Mouse (Mus musculus) limb, embryonic 12.5 days (tissue): Measurements from ENCODE around the gene Tmem107. TPM values are rescaled to one million over a fixed set of nuclear protein-coding genes. Genes with fewer than 3 reads are reported as not detected.

Source experiments
- ATAC-seq: fragments of 200-750 bp; cut with Nextera tagmentation; 2 replicates; pipeline ENCODE4 v1.8.0; 2017; ENCODE audit warnings: low read depth, moderate TSS enrichment; ENCODE audit not compliant: insufficient number of reproducible peaks, insufficient read depth, low FRiP score, low TSS enrichment
- H3K27ac ChIP-seq: fragments of 300-500 bp; sonication (generic); 2 replicates; pipeline ENCODE4 v1.5.1; 2016; ENCODE audit warnings: mild to moderate bottlenecking, moderate library complexity
- H3K27me3 ChIP-seq: fragments of 300-500 bp; sonication (generic); 2 replicates; pipeline ENCODE4 v1.6.1; 2016; ENCODE audit warnings: mild to moderate bottlenecking, moderate library complexity
- H3K36me3 ChIP-seq: fragments of 300-500 bp; sonication (generic); 2 replicates; pipeline ENCODE4 v1.6.1; 2016; ENCODE audit warnings: mild to moderate bottlenecking, moderate library complexity
- H3K4me1 ChIP-seq: fragments of 300-500 bp; sonication (generic); replicated peaks from 2 replicates; pipeline ENCODE4 v1.6.1; 2016
- H3K4me2 ChIP-seq: fragments of 300-500 bp; sonication (generic); 2 replicates; pipeline ENCODE4 v1.6.1; 2016; ENCODE audit warnings: mild to moderate bottlenecking, moderate library complexity
- H3K4me3 ChIP-seq: fragments of 300-500 bp; sonication (generic); replicated peaks from 2 replicates; pipeline ENCODE4 v1.5.1; 2016; ENCODE audit warnings: mild to moderate bottlenecking
- H3K9ac ChIP-seq: fragments of 300-500 bp; sonication (generic); replicated peaks from 2 replicates; pipeline ENCODE4 v1.6.1; 2016; ENCODE audit warnings: mild to moderate bottlenecking, moderate library complexity
- H3K9me3 ChIP-seq: fragments of 300-500 bp; sonication (generic); 2 replicates; pipeline ENCODE4 v1.6.1; 2016; ENCODE audit warnings: mild to moderate bottlenecking, moderate library complexity
- WGBS: fragments of 180-500 bp; shearing (Covaris S2); methylation state at CpG from one replicate; pipeline ENCODE4 v1.1.7; 2016; 5-methylcytosine and 5-hydroxymethylcytosine counted together
- polyA plus RNA-seq: library from polyadenylated mRNA; unstranded; fragments of >200 nt; fragmentation: Nextera tagmentation; extraction: Ambion mirVana; gene quantifications from 2 replicates; pipeline ENCODE4 v1.2.1, GENCODE M21; 2016

Tmem107 gene
- polyA plus RNA-seq, 1 experiment from 2014 or later = 41.0 TPM

DNA sequence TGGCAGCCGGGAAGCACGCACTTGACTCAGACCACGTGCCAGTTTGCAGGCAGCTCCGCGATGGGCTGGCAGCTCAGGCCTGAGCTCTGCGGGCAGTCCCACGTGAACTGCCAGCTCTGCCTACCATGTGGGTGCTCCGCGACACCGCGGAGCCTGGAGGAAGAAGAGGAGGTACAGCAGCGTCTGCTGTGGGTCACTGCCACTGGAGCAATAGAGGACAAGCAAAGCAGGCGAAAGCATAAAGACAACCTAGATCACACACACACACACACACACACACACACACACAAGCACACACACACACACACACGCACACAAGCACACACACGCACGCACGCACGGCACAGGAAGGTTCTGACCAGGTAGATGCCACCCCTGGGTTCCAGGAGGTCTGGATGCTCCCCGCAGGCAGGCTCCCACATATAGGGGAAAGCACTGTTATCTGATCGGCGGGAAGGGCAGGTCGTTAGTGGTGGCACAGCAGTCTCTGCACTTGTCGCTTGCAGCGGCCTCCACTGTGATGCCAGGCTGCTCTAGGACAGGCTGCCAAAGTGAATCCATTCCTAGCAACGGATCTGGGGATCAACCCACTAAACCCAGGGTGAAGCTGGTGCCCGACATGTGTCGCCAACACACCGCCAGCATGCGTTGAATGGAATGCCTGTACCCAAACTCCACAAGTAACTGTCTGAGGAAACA lies 4.3 kb upstream of the Tmem107 start:
- H3K4me3 ChIP-seq = peak overlapping the region; percentile 45
- no peaks in the 10 kb centered on the region for H3K9me3 ChIP-seq
- H3K27ac ChIP-seq = no peak overlapping the region
- H3K4me1 ChIP-seq = peaks cover 23% of the 10 kb centered on the region
- H3K9ac ChIP-seq = peak overlapping the region; percentile 51
- peak overlapping the region; percentile 93 for H3K4me2 ChIP-seq
- H3K36me3 ChIP-seq = no peaks in the 10 kb centered on the region
- no peak for ATAC-seq
- under 1% methylated on average over 28 of the region's 29 CpGs for WGBS
- peaks cover 7% of the 10 kb centered on the region for H3K27me3 ChIP-seq

DNA sequence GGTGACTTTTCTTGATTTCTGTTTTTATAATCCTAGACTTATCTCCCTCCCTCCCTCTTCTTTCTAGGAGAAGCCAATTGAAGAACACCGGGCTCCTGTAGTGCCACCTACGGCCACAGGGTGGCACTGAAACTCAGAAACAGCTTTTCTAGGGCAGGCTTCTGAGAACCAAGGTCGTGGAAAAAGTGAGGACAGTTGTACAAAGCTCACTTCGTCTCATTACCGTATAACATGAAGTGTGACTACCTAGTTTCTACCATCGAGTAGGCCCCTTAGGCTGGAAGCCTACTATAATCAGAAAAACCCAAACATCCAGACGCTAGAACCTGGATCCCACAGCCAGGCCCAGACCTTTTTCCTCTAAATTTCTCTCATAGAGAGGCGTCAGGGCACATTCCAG lies 3.6 kb upstream of the Tmem107 start:
- Histone ChIP-seq H3K4me1 (peaks cover 21% of the 10 kb centered on the region), H3K27ac (0 out of 2 replicates have a peak overlapping the region, but pooled peaks have one; percentile 47), H3K9ac (no peak overlapping the region), H3K27me3 (peaks cover 4% of the 10 kb centered on the region; the same call in 1 of the 2 replicates), H3K36me3 (no peaks in the 10 kb centered on the region), H3K9me3 (no peaks in the 10 kb centered on the region), H3K4me2 (peak overlapping the region; percentile 93), H3K4me3 (peak overlapping the region; percentile 45)
- no peak for ATAC-seq
- 10% methylated on average over 8 of the region's 8 CpGs for WGBS

DNA sequence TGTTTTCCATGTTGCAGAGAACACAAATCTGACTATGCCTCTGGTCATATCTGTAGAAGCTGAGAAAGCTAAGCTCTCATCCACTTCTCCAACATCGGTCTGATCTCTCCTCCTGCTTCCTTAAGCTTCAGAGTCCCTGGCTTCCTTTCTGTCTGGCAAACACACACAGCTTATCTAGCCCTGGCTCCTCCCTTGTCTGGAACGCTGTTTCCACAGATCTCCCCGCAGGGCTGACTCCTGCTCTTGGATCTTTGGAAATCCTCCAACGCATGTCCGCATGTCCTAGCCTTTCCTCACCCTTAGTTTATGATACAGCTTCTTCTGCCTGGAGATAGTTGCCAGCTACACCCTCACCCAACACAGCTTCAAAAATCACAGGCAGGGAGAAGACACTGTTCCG lies 3.0 kb upstream of the Tmem107 start:
- WGBS = 61% methylated on average over 6 of the region's 6 CpGs
- no peaks in the 10 kb centered on the region for H3K36me3 ChIP-seq
- no peak for ATAC-seq
- H3K4me1 ChIP-seq = peaks cover 27% of the 10 kb centered on the region
- no peaks in the 10 kb centered on the region for H3K9me3 ChIP-seq
- no peak overlapping the region for H3K4me2 ChIP-seq
- H3K27ac ChIP-seq = no peak overlapping the region
- peaks cover 4% of the 10 kb centered on the region; the same call in 1 of the 2 replicates for H3K27me3 ChIP-seq
- H3K4me3 ChIP-seq = no peak overlapping the region
- H3K9ac ChIP-seq = no peak overlapping the region

- peak overlapping the region; percentile 62 for H3K4me3 ChIP-seq
- H3K36me3 ChIP-seq = no peaks in the 10 kb centered on the region
- H3K9me3 ChIP-seq = no peaks in the 10 kb centered on the region
- peaks cover 4% of the 10 kb centered on the region; the same call in 1 of the 2 replicates for H3K27me3 ChIP-seq
- H3K9ac ChIP-seq = peak overlapping the region; percentile 81
- ATAC-seq = no peak
- peak overlapping the region; percentile 94 for H3K27ac ChIP-seq
- peak overlapping the region; percentile 84 for H3K4me2 ChIP-seq
- 1% methylated on average over 13 of the region's 13 CpGs for WGBS
- H3K4me1 ChIP-seq = peaks cover 41% of the 10 kb centered on the region
Measured at GRCm38 (mm10) chr11:69070093-69070492, 513 bp upstream of the Tmem107 start.

GRCm38 (mm10) chr11:69071262-69071661 lies 656 bp downstream of the Tmem107 start:
- Histone ChIP-seq H3K4me1 (peaks cover 36% of the 10 kb centered on the region), H3K4me3 (peak overlapping the region; percentile 62), H3K9ac (peak overlapping the region; percentile 81), H3K36me3 (no peaks in the 10 kb centered on the region), H3K27ac (peak overlapping the region; percentile 94), H3K4me2 (peak overlapping the region; percentile 84), H3K27me3 (peaks cover 2% of the 10 kb centered on the region; the same call in 1 of the 2 replicates), H3K9me3 (no peaks in the 10 kb centered on the region)
- WGBS = 24% methylated on average over 9 of the region's 9 CpGs
- ATAC-seq = no peak

- Histone ChIP-seq H3K4me3 (peak overlapping the region; percentile 21), H3K4me1 (peaks cover 31% of the 10 kb centered on the region), H3K27me3 (no peaks in the 10 kb centered on the region), H3K27ac (no peak overlapping the region), H3K36me3 (no peaks in the 10 kb centered on the region), H3K4me2 (peak overlapping the region; percentile 50), H3K9me3 (no peaks in the 10 kb centered on the region), H3K9ac (no peak overlapping the region)
- WGBS = 87% methylated on average over 11 of the region's 11 CpGs
- no peak for ATAC-seq
Measured at GRCm38 (mm10) chr11:69072234-69072633, 1.6 kb downstream of the Tmem107 start.

DNA sequence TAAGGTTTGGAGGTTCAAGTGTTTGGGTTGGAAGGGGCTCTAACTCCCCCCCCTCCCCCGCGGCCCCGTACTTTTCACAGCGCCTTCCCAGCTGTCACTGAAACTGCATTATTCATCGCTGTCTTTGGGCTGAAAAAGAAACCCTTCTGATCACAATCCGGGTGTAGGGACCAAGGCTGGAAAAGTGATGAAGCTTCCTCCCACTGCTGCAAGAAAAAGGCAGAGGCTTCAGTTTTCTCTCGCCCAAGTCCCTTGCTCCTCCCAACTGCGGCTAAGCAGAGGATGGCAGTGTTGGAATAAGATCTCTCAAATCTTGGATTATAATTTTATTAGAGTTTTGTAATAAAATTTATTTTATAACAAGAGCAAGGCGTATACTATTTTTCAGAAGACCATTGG lies 2.1 kb downstream of the Tmem107 start:
- peaks cover 31% of the 10 kb centered on the region for H3K4me1 ChIP-seq
- 14% methylated on average over 9 of the region's 9 CpGs for WGBS
- H3K4me3 ChIP-seq = peak overlapping the region; percentile 21
- ATAC-seq = no peak
- H3K36me3 ChIP-seq = no peaks in the 10 kb centered on the region
- H3K27me3 ChIP-seq = no peaks in the 10 kb centered on the region
- H3K9ac ChIP-seq = peak overlapping the region; percentile 38; the same call in 1 of the 2 replicates
- H3K4me2 ChIP-seq = peak overlapping the region; percentile 50
- peak overlapping the region; percentile 86 for H3K27ac ChIP-seq
- no peaks in the 10 kb centered on the region for H3K9me3 ChIP-seq

GRCm38 (mm10) chr11:69073065-69073888 lies 2.7 kb downstream of the Tmem107 start:
- H3K4me3 ChIP-seq = peak overlapping the region; percentile 21
- ATAC-seq = peak; percentile 52; the same call in 1 of the 2 replicates
- H3K27me3 ChIP-seq = no peaks in the 10 kb centered on the region
- peak overlapping the region; percentile 86 for H3K27ac ChIP-seq
- H3K36me3 ChIP-seq = no peaks in the 10 kb centered on the region
- H3K4me2 ChIP-seq = peak overlapping the region; percentile 50
- under 1% methylated on average over 14 of the region's 14 CpGs for WGBS
- no peaks in the 10 kb centered on the region for H3K9me3 ChIP-seq
- H3K9ac ChIP-seq = 0 out of 2 replicates have a peak overlapping the region, but pooled peaks have one; percentile 37
- H3K4me1 ChIP-seq = peaks cover 37% of the 10 kb centered on the region

DNA sequence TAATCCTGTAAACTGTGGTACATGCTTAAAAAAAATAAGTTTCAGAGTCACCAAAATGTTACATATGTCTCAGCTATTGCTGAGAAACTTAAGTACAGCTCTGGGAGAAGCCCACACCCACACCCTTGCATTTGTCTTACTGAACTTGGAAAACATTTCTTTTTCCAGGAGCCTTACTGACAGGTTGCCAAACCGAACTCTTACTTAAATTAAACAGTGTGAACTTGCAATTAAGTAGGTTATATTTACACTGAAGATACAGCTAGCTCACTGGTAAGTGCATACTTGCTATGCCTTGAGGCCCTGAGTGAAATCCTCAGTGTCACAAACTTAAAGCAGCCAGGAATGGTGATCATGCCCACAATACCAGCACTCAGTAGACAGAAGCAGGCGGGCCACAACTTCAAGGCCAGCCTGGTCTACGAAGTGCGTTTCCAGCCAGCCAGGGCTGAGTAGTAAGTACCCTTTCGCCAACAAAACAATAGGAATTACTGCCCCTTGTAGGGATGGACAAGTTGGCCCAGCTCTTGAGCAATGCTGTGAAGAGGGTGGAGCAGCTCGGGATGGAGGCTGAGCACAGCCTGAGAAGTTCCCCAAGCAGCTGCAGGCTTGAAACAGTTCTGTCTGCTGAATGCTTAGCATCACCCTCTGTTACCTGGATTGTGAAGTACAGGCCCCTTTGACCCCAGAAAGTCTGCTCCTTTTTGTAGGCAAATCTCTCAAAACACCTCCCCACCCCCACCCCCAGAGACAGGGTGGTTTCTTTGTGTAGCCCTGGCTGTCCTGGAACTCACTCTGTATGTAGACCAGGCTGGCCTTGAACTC lies 3.6 kb downstream of the Tmem107 start:
- Histone ChIP-seq H3K4me1 (peaks cover 43% of the 10 kb centered on the region), H3K9ac (no peak overlapping the region), H3K27me3 (no peaks in the 10 kb centered on the region), H3K4me3 (no peak overlapping the region), H3K36me3 (no peaks in the 10 kb centered on the region), H3K9me3 (no peaks in the 10 kb centered on the region), H3K27ac (peak overlapping the region; percentile 86), H3K4me2 (no peak overlapping the region)
- no peak for ATAC-seq
- WGBS = 43% methylated on average over 6 of the region's 6 CpGs

DNA sequence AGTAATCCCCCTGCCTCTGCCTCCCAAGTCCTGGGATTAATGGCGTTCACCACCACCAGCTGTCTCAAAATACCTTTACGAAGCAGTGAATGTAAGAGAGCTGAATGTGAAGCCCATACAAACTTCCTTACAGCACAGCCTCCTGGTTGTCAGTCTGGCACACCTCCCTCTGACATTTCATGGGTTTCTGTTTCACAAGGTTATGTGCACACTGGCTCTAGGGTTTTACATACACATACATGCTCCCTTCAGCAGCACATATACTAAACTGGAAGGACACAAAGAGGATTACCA lies 4.1 kb downstream of the Tmem107 start:
- Histone ChIP-seq H3K36me3 (no peaks in the 10 kb centered on the region), H3K9ac (no peak overlapping the region), H3K9me3 (no peaks in the 10 kb centered on the region), H3K27ac (peak overlapping the region; percentile 86; the same call in 1 of the 2 replicates), H3K4me1 (peaks cover 40% of the 10 kb centered on the region), H3K27me3 (no peaks in the 10 kb centered on the region), H3K4me2 (no peak overlapping the region), H3K4me3 (no peak overlapping the region)
- no peak for ATAC-seq
- 43% methylated on average over 2 of the region's 2 CpGs for WGBS
